Mouse (Mus musculus): ENCODE results near the gene Ccl2.

GRCm38 (mm10) chr11:82019793-82020192 lies 15.6 kb upstream of the Ccl2 start:
- TF ChIP-seq POLR2A (IDR thresholded peaks at IDR 0.05; ENCODE audit: borderline replicate concordance, insufficient read depth, low read length) (no peak), CTCF (IDR thresholded peaks at IDR 0.05; ENCODE audit: borderline replicate concordance, insufficient read depth, low read depth, low read length) (no peak)
